Mouse (Mus musculus): ENCODE measurements around the gene Pmvk. TPM values are rescaled to one million over a fixed set of nuclear protein-coding genes. Genes with fewer than 3 reads are reported as not detected.
"Not testable (repeated sequence)": the region's sequence is repeated elsewhere in the genome, so short reads cannot be mapped to it uniquely, and the experiment has no call there.

The Pmvk gene
- polyA plus RNA-seq, 1 experiment from 2014 or later: 52.7 TPM

GRCm38 (mm10) chr3:89424416-89425140 is 29.8 kb upstream of the Pmvk start:
- WGBS: 61% methylated on average over 5 of the region's 5 CpGs
- Histone ChIP-seq H3K4me1 (replicated peaks; ENCODE audit: insufficient read depth, low read length) (peaks cover 22% of the 10 kb centered on the region), H3K9me3 (replicated peaks; ENCODE audit: low read length) (no peaks in the 10 kb centered on the region), H3K27me3 (ENCODE audit: insufficient read depth, low read length) (no peaks in the 10 kb centered on the region), H3K4me2 (ENCODE audit: low read length) (no peak overlapping the region), H3K36me3 (ENCODE audit: insufficient read depth, low read length) (peaks cover 19% of the 10 kb centered on the region), H3K27ac (no peak overlapping the region), H3K4me3 (replicated peaks; ENCODE audit: low read depth, low read length) (no peak overlapping the region), H3K9ac (ENCODE audit: low read depth, low read length) (no peak overlapping the region)
- ATAC-seq (replicated peaks; ENCODE audit: low FRiP score, low read depth): 0 out of 2 replicates have a peak, but pooled peaks have one; percentile 11
- peak; percentile 41 for DNase-seq (ENCODE audit: low spot score)
- no peak for TF ChIP-seq CTCF (IDR thresholded peaks at IDR 0.05; ENCODE audit: low read depth)

GRCm38 (mm10) chr3:89425141-89425525 is 29.2 kb upstream of the Pmvk start:
- Histone ChIP-seq H3K4me1 (replicated peaks; ENCODE audit: insufficient read depth, low read length) (peaks cover 19% of the 10 kb centered on the region), H3K9ac (ENCODE audit: low read depth, low read length) (no peak overlapping the region), H3K27me3 (ENCODE audit: insufficient read depth, low read length) (no peaks in the 10 kb centered on the region), H3K27ac (no peak overlapping the region), H3K9me3 (replicated peaks; ENCODE audit: low read length) (no peaks in the 10 kb centered on the region), H3K4me3 (replicated peaks; ENCODE audit: low read depth, low read length) (no peak overlapping the region), H3K36me3 (ENCODE audit: insufficient read depth, low read length) (peaks cover 19% of the 10 kb centered on the region), H3K4me2 (ENCODE audit: low read length) (no peak overlapping the region)
- ATAC-seq (replicated peaks; ENCODE audit: low FRiP score, low read depth) (no peak), DNase-seq (ENCODE audit: low spot score) (no peak)
- WGBS: 71% methylated on average over 5 of the region's 5 CpGs
- TF ChIP-seq CTCF (IDR thresholded peaks at IDR 0.05; ENCODE audit: low read depth): no peak

- no peak for TF ChIP-seq CTCF (IDR thresholded peaks at IDR 0.05; ENCODE audit: low read depth)
- ATAC-seq (replicated peaks; ENCODE audit: low FRiP score, low read depth) (no peak), DNase-seq (ENCODE audit: low spot score) (no peak)
- peaks cover 19% of the 10 kb centered on the region for H3K36me3 ChIP-seq (ENCODE audit: insufficient read depth, low read length)
- H3K4me2 ChIP-seq (ENCODE audit: low read length): no peak overlapping the region
- no peaks in the 10 kb centered on the region for H3K27me3 ChIP-seq (ENCODE audit: insufficient read depth, low read length)
- no peaks in the 10 kb centered on the region for H3K9me3 ChIP-seq (replicated peaks; ENCODE audit: low read length)
- H3K4me3 ChIP-seq (replicated peaks; ENCODE audit: low read depth, low read length): no peak overlapping the region
- no peak overlapping the region for H3K27ac ChIP-seq
- H3K4me1 ChIP-seq (replicated peaks; ENCODE audit: insufficient read depth, low read length): peaks cover 13% of the 10 kb centered on the region
- WGBS: 90% methylated on average over 4 of the region's 4 CpGs
- H3K9ac ChIP-seq (ENCODE audit: low read depth, low read length): no peak overlapping the region
These were observed 28.5 kb upstream of the Pmvk start for GRCm38 (mm10) chr3:89425876-89426275.

GRCm38 (mm10) chr3:89429021-89429420 is 25.3 kb upstream of the Pmvk start:
- H3K27ac ChIP-seq; H3K9ac ChIP-seq (ENCODE audit: low read depth, low read length); H3K4me1 ChIP-seq (replicated peaks; ENCODE audit: insufficient read depth, low read length); H3K4me2 ChIP-seq (ENCODE audit: low read length); ATAC-seq (replicated peaks; ENCODE audit: low FRiP score, low read depth); H3K9me3 ChIP-seq (replicated peaks; ENCODE audit: low read length); DNase-seq (ENCODE audit: low spot score); H3K27me3 ChIP-seq (ENCODE audit: insufficient read depth, low read length); H3K4me3 ChIP-seq (replicated peaks; ENCODE audit: low read depth, low read length): not testable (repeated sequence)
- 81% methylated on average over 6 of the region's 7 CpGs for WGBS
- H3K36me3 ChIP-seq (ENCODE audit: insufficient read depth, low read length): peaks cover 31% of the 10 kb centered on the region

GRCm38 (mm10) chr3:89430171-89431159 is 23.9 kb upstream of the Pmvk start, which contains the start of gene Pygo2:
Gene Pygo2 (plus strand): TSS chr3:89430214.
- peaks cover 7% of the 10 kb centered on the region for H3K4me1 ChIP-seq (replicated peaks; ENCODE audit: insufficient read depth, low read length)
- TF ChIP-seq CTCF (IDR thresholded peaks at IDR 0.05; ENCODE audit: low read depth): no peak; the same call in 1 of the 2 replicates
- ATAC-seq (replicated peaks; ENCODE audit: low FRiP score, low read depth) (peak; percentile 97), DNase-seq (ENCODE audit: low spot score) (peak; percentile 98)
- H3K27ac ChIP-seq: peak within 1 kb of the TSS; percentile 85
- peak within 1 kb of the TSS; percentile 77 for H3K4me2 ChIP-seq (ENCODE audit: low read length)
- peak within 1 kb of the TSS; percentile 79 for H3K9ac ChIP-seq (ENCODE audit: low read depth, low read length)
- no peaks in the 10 kb centered on the region for H3K27me3 ChIP-seq (ENCODE audit: insufficient read depth, low read length)
- H3K4me3 ChIP-seq (replicated peaks; ENCODE audit: low read depth, low read length): peak within 1 kb of the TSS; percentile 81
- 1% methylated on average over 61 of the region's 68 CpGs for WGBS
- no peaks in the 10 kb centered on the region for H3K9me3 ChIP-seq (replicated peaks; ENCODE audit: low read length)
- peaks cover 30% of the 10 kb centered on the region for H3K36me3 ChIP-seq (ENCODE audit: insufficient read depth, low read length)

GRCm38 (mm10) chr3:89432606-89433005 is 21.7 kb upstream of the Pmvk start:
- no peak for TF ChIP-seq CTCF (IDR thresholded peaks at IDR 0.05; ENCODE audit: low read depth)
- Histone ChIP-seq H3K9ac (ENCODE audit: low read depth, low read length) (no peak overlapping the region), H3K4me2 (ENCODE audit: low read length) (no peak overlapping the region), H3K4me3 (replicated peaks; ENCODE audit: low read depth, low read length) (no peak overlapping the region), H3K9me3 (replicated peaks; ENCODE audit: low read length) (no peaks in the 10 kb centered on the region), H3K36me3 (ENCODE audit: insufficient read depth, low read length) (peaks cover 22% of the 10 kb centered on the region), H3K27me3 (ENCODE audit: insufficient read depth, low read length) (no peaks in the 10 kb centered on the region), H3K27ac (no peak overlapping the region), H3K4me1 (replicated peaks; ENCODE audit: insufficient read depth, low read length) (peaks cover 13% of the 10 kb centered on the region)
- ATAC-seq (replicated peaks; ENCODE audit: low FRiP score, low read depth) (no peak), DNase-seq (ENCODE audit: low spot score) (no peak)
- WGBS: 92% methylated on average over 8 of the region's 8 CpGs

Measured in kidney, postnatal 0 days (tissue).